Mouse (Mus musculus): ENCODE measurements around the gene Dera. TPM values are rescaled to one million over a fixed set of nuclear protein-coding genes. Genes with fewer than 3 reads are reported as not detected.
A peak's percentile ranks its signal among the peaks of the same experiment; 100 is the strongest.
"Not testable (repeated sequence)": the region's sequence is repeated elsewhere in the genome, so short reads cannot be mapped to it uniquely, and the experiment has no call there.

Dera gene
- 63.8 and 67.1 TPM in 2 replicates for polyA plus RNA-seq (2014; fragmentation: Nextera tagmentation; extraction: Ambion mirVana)

DNA sequence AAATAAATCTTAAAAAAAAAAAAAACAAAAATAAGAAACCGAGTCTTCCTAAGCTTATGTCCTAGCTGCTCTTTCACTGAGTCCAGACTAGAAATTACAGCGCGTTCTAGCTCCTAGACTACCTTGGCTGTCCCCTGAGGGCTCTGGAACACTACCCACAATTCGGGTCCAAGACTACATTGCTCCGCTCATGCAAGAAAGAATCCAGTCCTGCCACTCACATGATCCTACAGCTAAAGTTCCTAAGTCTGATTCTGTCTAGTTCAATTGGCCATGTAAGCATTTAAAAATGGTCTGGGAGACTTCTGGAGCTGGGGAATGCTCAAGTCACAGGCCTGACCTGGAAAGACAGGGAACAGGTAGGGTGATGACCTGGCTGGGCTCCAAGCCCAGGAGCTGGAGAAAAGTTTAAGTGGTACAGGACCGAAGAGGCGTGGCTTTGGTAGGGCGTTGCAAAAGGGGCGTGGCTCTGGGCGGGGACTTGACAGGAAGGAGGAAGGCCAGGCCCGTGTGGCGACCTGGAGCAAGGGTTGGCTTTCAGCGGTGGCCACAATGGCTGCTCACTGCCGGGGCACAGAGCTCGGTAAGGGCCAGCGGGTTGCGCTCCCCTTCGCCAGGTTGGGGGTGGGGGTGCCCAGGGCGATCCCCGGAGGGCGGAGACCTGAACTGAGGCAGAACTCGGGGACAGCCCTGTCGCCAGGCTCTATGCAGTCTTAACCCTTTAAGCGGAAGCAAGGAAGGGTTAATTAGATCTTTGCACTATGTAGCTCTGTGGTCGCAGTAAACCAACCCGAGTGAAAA is at the start of gene Dera:
Dera (plus strand) TSS at position 491 of the 801 bp plus-strand sequence.
- Histone ChIP-seq H3K4me2 (ENCODE audit: low read length) (peak within 1 kb of the TSS; percentile 62), H3K4me1 (replicated peaks; ENCODE audit: control insufficient read depth, insufficient read depth, low read length) (peaks cover 4% of the 10 kb centered on the region), H3K9me3 (ENCODE audit: control insufficient read depth, low read length) (no peaks in the 10 kb centered on the region), H3K36me3 (ENCODE audit: control insufficient read depth, insufficient read depth, low read length) (peaks cover 34% of the 10 kb centered on the region), H3K4me3 (ENCODE audit: low read depth, low read length) (peak within 1 kb of the TSS; percentile 73), H3K9ac (ENCODE audit: low read length) (peak within 1 kb of the TSS; percentile 67), H3K27ac (ENCODE audit: low read depth) (peak within 1 kb of the TSS; percentile 47; the same call in 1 of the 2 replicates), H3K27me3 (replicated peaks; ENCODE audit: control insufficient read depth, insufficient read depth, low read length) (no peaks in the 10 kb centered on the region)
- ATAC-seq (replicated peaks; ENCODE audit: low FRiP score, low TSS enrichment, low read depth) (peak; percentile 82), DNase-seq (ENCODE audit: low spot score) (peak; percentile 90)
- 12% methylated on average over 26 of the region's 26 CpGs for WGBS

DNA sequence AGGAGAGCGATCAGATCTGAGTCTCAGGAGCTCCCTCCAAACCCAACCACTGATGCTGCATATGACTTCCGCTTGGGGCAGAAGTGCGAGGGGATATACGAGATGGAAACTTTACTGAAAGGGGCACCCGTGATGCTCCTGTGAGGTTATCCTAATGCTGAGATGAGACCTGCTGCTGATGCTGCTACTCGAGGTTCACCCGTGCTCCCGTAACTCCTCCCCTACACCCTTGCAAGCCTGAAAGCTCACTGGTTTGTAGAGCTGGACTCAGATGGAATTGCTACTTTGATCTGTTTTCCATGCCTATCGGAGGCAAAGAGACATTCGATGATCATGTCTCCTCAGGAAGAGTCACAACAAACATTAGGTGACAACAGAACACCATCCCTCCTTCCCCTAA is 48.1 kb upstream of the Dera start:
- WGBS, result 94% methylated on average over 10 of the region's 10 CpGs
- Histone ChIP-seq H3K9ac (ENCODE audit: low read length) (no peak overlapping the region), H3K4me1 (replicated peaks; ENCODE audit: control insufficient read depth, insufficient read depth, low read length) (no peaks in the 10 kb centered on the region; the same call in 1 of the 2 replicates), H3K9me3 (ENCODE audit: control insufficient read depth, low read length) (no peaks in the 10 kb centered on the region), H3K36me3 (ENCODE audit: control insufficient read depth, insufficient read depth, low read length) (no peaks in the 10 kb centered on the region), H3K27me3 (replicated peaks; ENCODE audit: control insufficient read depth, insufficient read depth, low read length) (no peaks in the 10 kb centered on the region), H3K27ac (ENCODE audit: low read depth) (no peak overlapping the region), H3K4me3 (ENCODE audit: low read depth, low read length) (no peak overlapping the region), H3K4me2 (ENCODE audit: low read length) (no peak overlapping the region)
- no peak for DNase-seq (ENCODE audit: low spot score)
- ATAC-seq (replicated peaks; ENCODE audit: low FRiP score, low TSS enrichment, low read depth), result no peak

DNA sequence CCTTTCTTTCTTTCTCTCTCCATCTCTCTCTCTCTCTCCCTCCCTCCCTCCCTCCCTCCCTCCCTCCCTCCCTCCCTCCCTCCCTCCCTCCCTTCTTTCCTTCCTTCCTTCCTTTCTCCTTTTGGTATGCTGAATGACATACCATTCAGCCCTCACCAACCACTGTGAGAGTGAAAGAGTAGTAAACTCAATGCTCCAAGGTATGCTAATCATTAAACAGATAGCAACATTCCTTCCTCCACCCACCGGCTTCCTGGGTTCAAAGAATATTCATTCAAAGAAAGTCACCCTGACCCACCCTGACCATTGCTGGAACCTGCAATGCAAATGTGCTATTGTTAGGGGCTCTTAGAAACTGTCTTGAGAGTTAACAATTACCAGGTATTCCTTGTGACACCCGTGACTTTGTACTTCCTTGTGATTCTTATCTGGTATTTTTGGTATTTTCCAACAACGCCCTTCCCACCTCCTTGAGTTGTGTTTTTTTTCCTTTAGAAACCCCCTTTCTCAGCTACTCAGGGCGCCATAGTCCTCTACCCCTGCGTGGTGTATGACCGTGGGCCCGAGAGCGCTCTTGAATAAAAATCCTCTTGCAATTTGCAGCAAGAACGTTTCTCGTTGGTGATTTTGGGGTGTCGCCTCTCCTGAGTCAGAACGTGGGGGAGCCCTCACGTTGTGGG is 45.5 kb upstream of the Dera start:
- H3K4me1 ChIP-seq (replicated peaks; ENCODE audit: control insufficient read depth, insufficient read depth, low read length); H3K27ac ChIP-seq (ENCODE audit: low read depth); H3K4me3 ChIP-seq (ENCODE audit: low read depth, low read length); H3K9me3 ChIP-seq (ENCODE audit: control insufficient read depth, low read length); H3K36me3 ChIP-seq (ENCODE audit: control insufficient read depth, insufficient read depth, low read length); H3K4me2 ChIP-seq (ENCODE audit: low read length); DNase-seq (ENCODE audit: low spot score); H3K9ac ChIP-seq (ENCODE audit: low read length); ATAC-seq (replicated peaks; ENCODE audit: low FRiP score, low TSS enrichment, low read depth); H3K27me3 ChIP-seq (replicated peaks; ENCODE audit: control insufficient read depth, insufficient read depth, low read length): not testable (repeated sequence)
- WGBS, result 80% methylated on average over 13 of the region's 13 CpGs

DNA sequence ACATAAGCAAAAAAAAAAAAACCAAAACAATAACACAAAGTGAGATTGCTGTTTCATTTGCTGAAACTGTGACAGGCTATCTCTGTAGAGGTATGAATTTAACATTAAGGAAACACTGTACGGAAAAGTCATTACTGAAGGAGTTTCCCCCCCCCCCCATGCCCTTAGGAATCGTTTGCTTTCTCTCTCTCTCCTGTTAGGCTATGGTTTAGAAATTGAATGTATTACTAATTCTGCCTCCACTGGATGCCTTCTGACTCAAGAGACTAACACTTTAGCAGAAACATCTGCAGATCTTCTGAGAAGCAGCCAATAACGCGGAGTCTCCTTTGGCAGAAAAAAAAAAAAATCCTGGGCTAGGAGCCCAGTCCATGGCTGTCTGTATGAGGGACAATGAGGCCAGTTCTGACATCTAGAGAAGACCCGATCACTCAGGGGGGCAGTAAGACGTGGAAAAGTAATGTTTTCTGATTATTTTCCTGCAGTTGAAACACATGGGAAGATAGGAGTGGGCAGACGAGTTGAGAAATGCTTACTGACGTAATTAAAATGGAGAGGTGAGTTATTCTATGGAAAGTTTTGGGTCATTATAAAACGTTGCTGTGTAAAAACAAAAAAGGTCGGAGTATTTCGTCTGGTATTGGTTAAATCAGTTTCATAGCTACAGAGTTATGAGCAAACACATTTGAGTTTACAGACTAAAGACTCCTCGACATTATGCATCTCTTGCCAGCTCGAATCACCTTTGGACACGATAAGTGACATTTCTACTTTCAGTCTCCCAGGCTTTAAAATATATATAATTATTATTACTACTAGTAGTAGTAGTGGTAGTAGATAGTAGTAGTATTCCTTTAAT is 43.9 kb upstream of the Dera start:
- DNase-seq (ENCODE audit: low spot score), result no peak
- H3K27me3 ChIP-seq (replicated peaks; ENCODE audit: control insufficient read depth, insufficient read depth, low read length), result no peaks in the 10 kb centered on the region
- H3K4me3 ChIP-seq (ENCODE audit: low read depth, low read length), result no peak overlapping the region
- H3K4me2 ChIP-seq (ENCODE audit: low read length), result no peak overlapping the region
- H3K9me3 ChIP-seq (ENCODE audit: control insufficient read depth, low read length), result no peaks in the 10 kb centered on the region
- 74% methylated on average over 14 of the region's 14 CpGs for WGBS
- H3K27ac ChIP-seq (ENCODE audit: low read depth), result no peak overlapping the region
- H3K4me1 ChIP-seq (replicated peaks; ENCODE audit: control insufficient read depth, insufficient read depth, low read length), result no peaks in the 10 kb centered on the region
- no peaks in the 10 kb centered on the region for H3K36me3 ChIP-seq (ENCODE audit: control insufficient read depth, insufficient read depth, low read length)
- H3K9ac ChIP-seq (ENCODE audit: low read length), result no peak overlapping the region
- no peak for ATAC-seq (replicated peaks; ENCODE audit: low FRiP score, low TSS enrichment, low read depth)

DNA sequence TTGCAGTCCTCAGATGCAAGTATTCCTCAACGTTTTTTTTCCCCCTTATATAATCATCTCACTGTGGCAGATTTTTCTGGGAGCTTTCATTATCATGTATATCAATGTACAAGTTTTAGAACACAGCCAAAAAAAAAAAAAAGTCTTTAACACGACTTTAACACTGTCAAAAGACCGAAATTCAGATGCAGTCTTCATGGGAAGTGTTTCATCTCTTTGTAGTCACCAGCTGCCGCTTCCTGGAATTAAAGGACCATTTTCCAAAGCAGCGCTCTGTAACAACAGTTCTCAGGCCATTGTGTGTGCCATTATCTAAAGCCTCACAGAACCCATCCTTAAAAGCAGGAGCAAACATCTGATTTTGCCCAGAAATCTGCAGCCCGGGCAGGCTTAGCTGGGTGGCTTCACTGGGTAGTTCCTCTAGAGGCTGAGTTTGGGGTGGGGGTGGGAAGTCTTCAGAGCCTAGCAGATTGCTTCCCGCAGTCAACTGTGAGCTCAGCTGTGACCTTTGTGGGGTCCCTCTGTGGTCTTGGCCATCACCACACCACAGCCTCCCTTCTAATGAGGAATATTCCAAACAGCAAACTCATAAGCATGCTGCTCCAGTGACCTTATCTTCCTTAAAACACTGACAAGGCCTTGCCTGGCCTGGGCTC is 41.6 kb upstream of the Dera start:
- WGBS, result 69% methylated on average over 7 of the region's 7 CpGs
- no peak overlapping the region for H3K4me2 ChIP-seq (ENCODE audit: low read length)
- 0 out of 2 replicates have a peak, but pooled peaks cover 4% of the 10 kb centered on the region for H3K4me1 ChIP-seq (replicated peaks; ENCODE audit: control insufficient read depth, insufficient read depth, low read length)
- no peak overlapping the region for H3K4me3 ChIP-seq (ENCODE audit: low read depth, low read length)
- no peak overlapping the region for H3K9ac ChIP-seq (ENCODE audit: low read length)
- DNase-seq (ENCODE audit: low spot score) (no peak), ATAC-seq (replicated peaks; ENCODE audit: low FRiP score, low TSS enrichment, low read depth) (no peak)
- no peak overlapping the region for H3K27ac ChIP-seq (ENCODE audit: low read depth)
- H3K27me3 ChIP-seq (replicated peaks; ENCODE audit: control insufficient read depth, insufficient read depth, low read length), result no peaks in the 10 kb centered on the region
- no peaks in the 10 kb centered on the region for H3K9me3 ChIP-seq (ENCODE audit: control insufficient read depth, low read length)
- no peaks in the 10 kb centered on the region for H3K36me3 ChIP-seq (ENCODE audit: control insufficient read depth, insufficient read depth, low read length)

DNA sequence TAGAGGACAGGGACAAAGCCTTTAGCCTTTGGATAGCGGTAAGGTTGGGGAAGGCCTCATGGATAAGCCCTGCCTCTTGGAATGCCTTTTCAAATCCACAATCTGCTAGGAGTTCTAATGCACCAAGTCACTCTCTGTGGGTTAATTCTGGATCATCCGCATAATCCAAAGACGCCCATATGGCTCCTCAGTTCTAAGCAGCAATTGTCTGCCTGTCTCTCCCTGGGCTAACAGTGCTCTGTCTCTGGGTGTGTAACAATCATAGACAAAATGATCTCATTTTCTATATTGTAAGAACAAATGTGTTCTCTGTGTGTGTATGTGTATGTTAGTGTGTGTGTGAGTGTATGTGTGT is 41.1 kb upstream of the Dera start:
- Histone ChIP-seq H3K36me3 (ENCODE audit: control insufficient read depth, insufficient read depth, low read length) (no peaks in the 10 kb centered on the region), H3K4me3 (ENCODE audit: low read depth, low read length) (no peak overlapping the region), H3K4me1 (replicated peaks; ENCODE audit: control insufficient read depth, insufficient read depth, low read length) (0 out of 2 replicates have a peak, but pooled peaks cover 4% of the 10 kb centered on the region), H3K27me3 (replicated peaks; ENCODE audit: control insufficient read depth, insufficient read depth, low read length) (no peaks in the 10 kb centered on the region), H3K27ac (ENCODE audit: low read depth) (no peak overlapping the region), H3K9me3 (ENCODE audit: control insufficient read depth, low read length) (no peaks in the 10 kb centered on the region), H3K9ac (ENCODE audit: low read length) (no peak overlapping the region), H3K4me2 (ENCODE audit: low read length) (no peak overlapping the region)
- WGBS, result 90% methylated on average over 3 of the region's 3 CpGs
- DNase-seq (ENCODE audit: low spot score) (no peak), ATAC-seq (replicated peaks; ENCODE audit: low FRiP score, low TSS enrichment, low read depth) (no peak)

DNA sequence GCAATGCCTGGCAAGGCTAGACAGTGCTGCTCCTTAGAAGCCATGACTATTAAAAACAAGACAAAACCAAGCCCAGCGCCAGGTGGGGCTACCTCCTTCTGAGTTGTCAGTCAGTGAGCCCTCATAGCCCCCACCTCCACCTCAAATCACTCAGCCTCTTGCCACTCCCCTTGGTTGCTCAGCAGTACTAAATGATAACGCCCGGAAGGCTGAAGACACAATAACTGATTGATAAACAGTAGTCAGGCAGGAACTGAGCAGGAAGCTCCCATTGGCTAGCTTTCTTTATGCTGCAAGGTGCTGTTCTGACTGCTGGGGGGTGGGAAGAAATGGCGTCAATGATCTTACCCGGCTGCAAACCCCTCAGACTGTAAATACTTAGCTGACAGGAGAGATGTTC is 37.5 kb upstream of the Dera start:
- 36% methylated on average over 5 of the region's 5 CpGs for WGBS
- Histone ChIP-seq H3K9ac (ENCODE audit: low read length) (no peak overlapping the region), H3K4me1 (replicated peaks; ENCODE audit: control insufficient read depth, insufficient read depth, low read length) (0 out of 2 replicates have a peak, but pooled peaks cover 4% of the 10 kb centered on the region), H3K9me3 (ENCODE audit: control insufficient read depth, low read length) (no peaks in the 10 kb centered on the region), H3K4me2 (ENCODE audit: low read length) (no peak overlapping the region), H3K36me3 (ENCODE audit: control insufficient read depth, insufficient read depth, low read length) (no peaks in the 10 kb centered on the region), H3K4me3 (ENCODE audit: low read depth, low read length) (no peak overlapping the region), H3K27ac (ENCODE audit: low read depth) (no peak overlapping the region), H3K27me3 (replicated peaks; ENCODE audit: control insufficient read depth, insufficient read depth, low read length) (no peaks in the 10 kb centered on the region)
- ATAC-seq (replicated peaks; ENCODE audit: low FRiP score, low TSS enrichment, low read depth) (peak; percentile 45; the same call in 1 of the 2 replicates), DNase-seq (ENCODE audit: low spot score) (no peak)

Measured in intestine, embryonic 14.5 days (tissue).